Mouse (Mus musculus): ENCODE measurements around the gene Bbs9.

GRCm38 (mm10) chr9:22468899-22469259 lies 6.6 kb upstream of the Bbs9 start:
- no peak for TF ChIP-seq TAL1 (IDR thresholded peaks at IDR 0.05; ENCODE audit: low read length)
- no peak for TF ChIP-seq GATA1 (IDR thresholded peaks at IDR 0.05; ENCODE audit: low read length)

All from erythroblast, embryonic 14.5 days (primary cell).